Mouse (Mus musculus): ENCODE measurements around the gene Sema3b. TPM values are rescaled to one million over a fixed set of nuclear protein-coding genes. Genes with fewer than 3 reads are reported as not detected.

Sema3b gene
- 1.7 and 2.5 TPM in 2 replicates for polyA plus RNA-seq (2021; fragmentation: Nextera tagmentation)
- long read RNA-seq, experiment 1, partial matches to known transcripts = 4 of 6 reads
- long read RNA-seq, experiment 1, other reads (novel, unspliced or antisense) = 2 of 6 reads
- long read RNA-seq, experiment 2, partial matches to known transcripts = 4 of 6 reads
- long read RNA-seq, experiment 2, other reads (novel, unspliced or antisense) = 1 of 6 reads

GRCm38 (mm10) chr9:107608741-107609432 lies at the start of gene Sema3b:
TSS of gene Sema3b (minus strand) at chr9:107609229.

GRCm38 (mm10) chr9:107635279-107636028 lies 26.4 kb upstream of the Sema3b start, which contains the start of gene Gnai2:
TSS of gene Gnai2 (minus strand) at chr9:107635367.

GRCm38 (mm10) chr9:107586974-107587832 lies 21.8 kb downstream of the Sema3b start, which contains the start of gene Ifrd2:
TSS of gene Ifrd2 (plus strand) at chr9:107587642.

GRCm38 (mm10) chr9:107580501-107581317 lies 28.3 kb downstream of the Sema3b start, which contains the start of gene Hyal3:
TSS of gene Hyal3 (plus strand) at chr9:107580818.

GRCm38 (mm10) chr9:107578587-107578986 lies 30.4 kb downstream of the Sema3b start, which contains the start of gene Naa80:
TSS of gene Naa80 (plus strand) at chr9:107578887.

GRCm38 (mm10) chr9:107576357-107577107 lies 32.5 kb downstream of the Sema3b start, which contains the start of gene Hyal1:
TSS of gene Hyal1 (plus strand) at chr9:107576927.

GRCm38 (mm10) chr9:107567702-107568319 lies 41.2 kb downstream of the Sema3b start, which contains the start of gene Hyal2:
TSS of gene Hyal2 (plus strand) at chr9:107567945.

GRCm38 (mm10) chr9:107563029-107563581 lies 45.9 kb downstream of the Sema3b start, which contains the start of gene Tusc2:
TSS of gene Tusc2 (plus strand) at chr9:107563255.

GRCm38 (mm10) chr9:107551117-107551889 lies 57.7 kb downstream of the Sema3b start, which contains the start of gene Rassf1:
TSS of gene Rassf1 (plus strand) at chr9:107551555.

Other genes with a start within 250 kb of the Sema3b start
- 3.9 and 5.6 TPM in 2 replicates for gene Cacna2d2, start 209.6 kb downstream of the Sema3b start, polyA plus RNA-seq (2021; fragmentation: Nextera tagmentation)
- 38.4 and 40.4 TPM in 2 replicates for gene Tmem115, start 75.3 kb downstream of the Sema3b start, polyA plus RNA-seq (2021; fragmentation: Nextera tagmentation)
- 34.9 and 46.6 TPM in 2 replicates for gene Cyb561d2, start 67.0 kb downstream of the Sema3b start, polyA plus RNA-seq (2021; fragmentation: Nextera tagmentation)
- 62.2 and 70.1 TPM in 2 replicates for gene Nprl2, start 67.0 kb downstream of the Sema3b start, polyA plus RNA-seq (2021; fragmentation: Nextera tagmentation)
- 3.4 and 5.1 TPM in 2 replicates for gene Zmynd10, start 61.9 kb downstream of the Sema3b start, polyA plus RNA-seq (2021; fragmentation: Nextera tagmentation)
- gene Rassf1, start 57.7 kb downstream of the Sema3b start, polyA plus RNA-seq (2021; fragmentation: Nextera tagmentation) = 11.1 and 12.9 TPM in 2 replicates
- 109 and 120 TPM in 2 replicates for gene Tusc2, start 46.0 kb downstream of the Sema3b start, polyA plus RNA-seq (2021; fragmentation: Nextera tagmentation)
- gene Hyal2, start 41.3 kb downstream of the Sema3b start, polyA plus RNA-seq (2021; fragmentation: Nextera tagmentation) = 11.2 and 13.4 TPM in 2 replicates
- gene Hyal1, start 32.3 kb downstream of the Sema3b start, polyA plus RNA-seq (2021; fragmentation: Nextera tagmentation) = 2.2 and 2.6 TPM in 2 replicates
- 6.1 and 9.8 TPM in 2 replicates for gene Naa80, start 30.3 kb downstream of the Sema3b start, polyA plus RNA-seq (2021; fragmentation: Nextera tagmentation)
- 0.40 and 0.54 TPM in 2 replicates for gene Hyal3, start 28.4 kb downstream of the Sema3b start, polyA plus RNA-seq (2021; fragmentation: Nextera tagmentation)
- 3.6 and 4.9 TPM in 2 replicates for gene Ifrd2, start 21.6 kb downstream of the Sema3b start, polyA plus RNA-seq (2021; fragmentation: Nextera tagmentation)
- 38.9 and 84.2 TPM in 2 replicates for gene Gnai2, start 26.1 kb upstream of the Sema3b start, polyA plus RNA-seq (2021; fragmentation: Nextera tagmentation)
- gene Slc38a3, start 60.3 kb upstream of the Sema3b start, polyA plus RNA-seq (2021; fragmentation: Nextera tagmentation) = 41.4 and 55.2 TPM in 2 replicates
- 10.7 and 19.3 TPM in 2 replicates for gene Gnat1, start 70.5 kb upstream of the Sema3b start, polyA plus RNA-seq (2021; fragmentation: Nextera tagmentation)
- gene Sema3f, start 101.2 kb upstream of the Sema3b start, polyA plus RNA-seq (2021; fragmentation: Nextera tagmentation) = 1.1 and 5.3 TPM in 2 replicates
- gene Rbm5, start 161.8 kb upstream of the Sema3b start, polyA plus RNA-seq (2021; fragmentation: Nextera tagmentation) = 33.3 and 36.9 TPM in 2 replicates

Measured in left cerebral cortex, adult 6 months (tissue).